Comparison of ENCODE assay signal across 16 mouse cellular contexts in the genomic region with DNA sequence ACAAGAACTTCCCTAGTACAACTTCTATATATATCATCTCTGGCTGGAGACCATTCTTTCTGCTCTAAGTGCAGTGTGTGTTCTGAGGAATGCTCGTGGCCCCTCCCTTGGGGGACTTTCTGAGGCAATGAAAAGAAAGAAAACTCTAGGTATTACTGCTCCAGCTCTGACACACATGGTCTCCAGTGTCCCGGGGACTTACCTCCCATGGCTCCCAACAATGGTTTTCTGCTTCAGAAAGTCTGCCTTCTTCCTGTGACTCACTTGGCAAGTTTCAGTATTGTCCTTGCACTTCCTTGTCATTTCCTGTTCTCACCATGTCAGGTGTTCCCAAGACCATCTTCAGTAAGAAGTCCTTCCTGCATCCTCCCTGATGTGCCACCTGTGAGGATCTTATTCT.
"Had no signal": no experiment of that assay in that cellular context is flagged by ENCODE, and none has a peak within 500 bp of the region (broad histone marks: within the 10 kb centered on the region; RNA-seq: fewer than 3 reads in every experiment).

No protein-coding gene starts in this region.

- H3K36me3 ChIP-seq: kidney, embryonic 15.5 days; limb, embryonic 13.5 days; liver, embryonic 12.5 days; lung, embryonic 15.5 days; midbrain, embryonic 10.5 days; neural tube, embryonic 15.5 days had no signal

- H3K4me1 ChIP-seq: kidney, embryonic 15.5 days; limb, embryonic 13.5 days; lung, embryonic 15.5 days; midbrain, embryonic 10.5 days; neural tube, embryonic 15.5 days had no signal

- H3K27ac ChIP-seq: kidney, embryonic 15.5 days; limb, embryonic 13.5 days; liver, embryonic 12.5 days; lung, embryonic 15.5 days; midbrain, embryonic 10.5 days; neural tube, embryonic 15.5 days; stomach, postnatal 0 days had no signal

- ATAC-seq: liver, embryonic 12.5 days had no signal

- H3K27me3 ChIP-seq: kidney, embryonic 15.5 days; limb, embryonic 13.5 days; lung, embryonic 15.5 days; neural tube, embryonic 15.5 days had no signal

- DNase-seq: kidney, adult 2 months; kidney, postnatal 36 days; left cerebral cortex, postnatal 4 days; lung, postnatal 14 days; midbrain, embryonic 14.5 days; right cerebral cortex, adult 18-20 months; right cerebral cortex, postnatal 25 days; thymus, postnatal 4 days had no signal

- H3K4me3 ChIP-seq: kidney, embryonic 15.5 days; limb, embryonic 13.5 days; liver, embryonic 12.5 days; lung, embryonic 15.5 days; midbrain, embryonic 10.5 days; myocyte; neural tube, embryonic 15.5 days had no signal

- H3K9ac ChIP-seq: kidney, embryonic 15.5 days; limb, embryonic 13.5 days; liver, embryonic 12.5 days; lung, embryonic 15.5 days; neural tube, embryonic 15.5 days had no signal
